Mouse (Mus musculus) lung, embryonic 15.5 days (tissue): ENCODE measurements around the gene Nr4a1. TPM values are rescaled to one million over a fixed set of nuclear protein-coding genes. Genes with fewer than 3 reads are reported as not detected.

Experiments used
- ATAC-seq: fragments of 200-750 bp; cut with Nextera tagmentation; 2 replicates; pipeline ENCODE4 v1.8.0; 2017; ENCODE audit warnings: moderate number of reproducible peaks, borderline replicate concordance; ENCODE audit not compliant: low FRiP score, low TSS enrichment; ENCODE audit errors: extremely low read depth
- H3K27ac ChIP-seq: fragments of 300-500 bp; sonication (generic); 2 replicates; pipeline ENCODE4 v1.5.1; 2015; ENCODE audit warnings: moderate library complexity, mild to moderate bottlenecking, inconsistent platforms
- H3K27me3 ChIP-seq: fragments of 300-500 bp; sonication (generic); 2 replicates; pipeline ENCODE4 v1.6.1; 2015; ENCODE audit warnings: inconsistent platforms
- H3K36me3 ChIP-seq: fragments of 300-500 bp; sonication (generic); 2 replicates; pipeline ENCODE4 v1.6.1; 2015; ENCODE audit warnings: inconsistent platforms
- H3K4me1 ChIP-seq: fragments of 300-500 bp; sonication (generic); 2 replicates; pipeline ENCODE4 v1.6.1; 2015; ENCODE audit warnings: inconsistent platforms
- H3K4me2 ChIP-seq: fragments of 300-500 bp; sonication (generic); 2 replicates; pipeline ENCODE4 v1.6.1; 2015; ENCODE audit warnings: inconsistent platforms, mild to moderate bottlenecking, moderate library complexity
- H3K4me3 ChIP-seq: fragments of 300-500 bp; sonication (generic); 2 replicates; pipeline ENCODE4 v1.5.1; 2015; ENCODE audit warnings: mild to moderate bottlenecking, inconsistent platforms
- H3K9ac ChIP-seq: fragments of 300-500 bp; sonication (generic); 2 replicates; pipeline ENCODE4 v1.6.1; 2015; ENCODE audit warnings: inconsistent platforms
- H3K9me3 ChIP-seq: fragments of 300-500 bp; sonication (generic); 2 replicates; pipeline ENCODE4 v1.6.1; 2016; ENCODE audit warnings: inconsistent platforms
- WGBS: fragments of 180-500 bp; shearing (Covaris S2); methylation state at CpG from one replicate; pipeline ENCODE4 v1.1.7; 2015; 5-methylcytosine and 5-hydroxymethylcytosine counted together
- polyA plus RNA-seq: library from polyadenylated mRNA; unstranded; fragments of >200 nt; fragmentation: Nextera tagmentation; extraction: Ambion mirVana; gene quantifications from 2 replicates; pipeline ENCODE4 v1.2.1, GENCODE M21; 2015

Gene Nr4a1
- polyA plus RNA-seq, 1 experiment from 2014 or later: 9.9 TPM

DNA sequence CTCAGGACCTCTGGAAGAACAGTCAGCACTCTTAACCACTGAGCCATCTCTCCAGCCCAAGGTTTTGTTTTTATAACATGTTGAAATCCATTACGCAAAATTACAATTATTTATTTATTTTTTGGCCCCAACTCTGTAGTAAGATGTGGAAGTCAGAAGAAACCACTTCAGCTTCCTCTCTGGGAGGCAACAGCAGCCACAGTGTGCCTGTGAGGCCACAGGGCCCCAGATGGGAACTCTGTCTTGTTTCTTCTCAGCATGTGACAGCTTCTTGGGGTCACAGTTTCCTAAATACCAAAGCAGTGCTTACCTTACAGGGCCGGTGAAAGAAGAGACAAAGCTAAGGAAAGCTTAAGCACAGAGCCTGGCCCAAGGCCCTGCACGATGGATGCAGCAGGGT is 10.1 kb upstream of the Nr4a1 start:
- Histone ChIP-seq H3K4me2 (no peak overlapping the region), H3K9me3 (no peaks in the 10 kb centered on the region), H3K36me3 (no peaks in the 10 kb centered on the region), H3K4me1 (peaks cover 37% of the 10 kb centered on the region), H3K4me3 (no peak overlapping the region), H3K27me3 (no peaks in the 10 kb centered on the region), H3K27ac (no peak overlapping the region), H3K9ac (no peak overlapping the region)
- no peak for ATAC-seq
- WGBS: 59% methylated on average over 3 of the region's 3 CpGs

DNA sequence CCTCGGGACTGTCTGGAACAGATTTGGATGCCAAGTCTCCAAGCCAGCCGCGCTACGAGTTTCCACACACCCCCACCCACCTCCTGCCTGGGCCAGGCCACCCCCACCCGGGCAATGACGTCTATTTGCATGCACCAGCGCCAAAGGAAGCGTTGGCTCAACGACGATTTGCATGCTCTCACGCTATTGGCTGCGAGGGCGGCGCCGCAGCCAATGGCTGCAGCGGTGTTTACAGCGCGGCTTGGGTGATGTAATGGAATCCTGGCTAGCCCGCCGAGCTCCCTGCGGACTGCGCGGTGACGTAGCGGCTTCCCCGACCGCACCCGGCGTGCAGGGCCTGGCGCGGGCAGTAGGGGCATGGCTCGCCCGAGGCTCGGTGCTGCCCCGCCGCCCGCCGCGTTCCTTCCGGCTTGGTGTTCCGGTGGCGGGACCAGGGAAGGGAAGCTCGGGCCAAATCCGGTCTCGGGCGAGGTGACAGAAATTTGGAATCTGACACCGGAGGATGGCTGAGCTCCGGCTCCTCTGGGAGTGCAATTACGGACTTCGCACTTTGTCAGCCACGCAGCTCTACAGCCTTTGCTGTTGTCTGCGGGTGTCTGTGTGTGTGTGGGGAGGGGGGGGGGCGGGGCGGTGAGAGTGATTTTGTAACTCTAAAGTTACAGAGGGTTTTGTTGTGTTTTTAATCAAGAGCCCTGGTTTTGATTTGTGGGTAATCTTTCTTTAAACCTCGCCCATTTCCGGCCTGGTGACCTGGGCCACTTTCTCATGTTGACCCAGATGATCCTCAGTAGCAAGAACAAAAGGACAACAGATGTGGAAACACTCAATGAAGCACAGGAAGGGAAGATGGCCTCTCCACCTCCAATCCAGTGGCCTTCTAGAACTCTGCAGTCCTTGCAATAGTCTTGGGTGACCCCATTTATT is 7.6 kb upstream of the Nr4a1 start:
- WGBS: 2% methylated on average over 56 of the region's 56 CpGs
- Histone ChIP-seq H3K36me3 (no peaks in the 10 kb centered on the region), H3K4me2 (peak overlapping the region; percentile 68), H3K4me1 (peaks cover 26% of the 10 kb centered on the region), H3K27ac (peak overlapping the region; percentile 92), H3K27me3 (no peaks in the 10 kb centered on the region), H3K9ac (peak overlapping the region; percentile 47), H3K4me3 (peak overlapping the region; percentile 44), H3K9me3 (no peaks in the 10 kb centered on the region)
- ATAC-seq: peak; percentile 97

DNA sequence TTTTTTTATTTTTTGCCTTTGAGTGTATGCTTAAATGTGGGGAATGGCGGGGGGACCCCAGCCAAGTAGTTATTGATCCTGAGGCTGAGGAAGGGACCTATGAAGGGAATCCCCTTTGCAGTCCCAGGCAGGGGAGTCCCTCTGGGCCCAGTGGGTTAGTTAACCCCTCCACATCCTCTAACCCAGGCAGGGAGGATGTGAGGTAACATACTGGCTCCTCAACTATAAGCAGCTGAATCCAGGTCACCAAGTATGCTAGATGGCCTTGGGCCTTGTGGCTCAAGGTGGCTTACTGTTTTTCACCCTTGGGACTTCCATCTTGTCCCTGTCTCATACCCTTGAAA is 6.9 kb upstream of the Nr4a1 start:
- 72% methylated on average over 1 of the region's 1 CpGs for WGBS
- no peaks in the 10 kb centered on the region for H3K27me3 ChIP-seq
- peak overlapping the region; percentile 68 for H3K4me2 ChIP-seq
- no peaks in the 10 kb centered on the region for H3K9me3 ChIP-seq
- no peak overlapping the region for H3K9ac ChIP-seq
- peak overlapping the region; percentile 92 for H3K27ac ChIP-seq
- H3K4me1 ChIP-seq: peaks cover 22% of the 10 kb centered on the region
- ATAC-seq: no peak
- H3K36me3 ChIP-seq: no peaks in the 10 kb centered on the region
- peak overlapping the region; percentile 44; the same call in 1 of the 2 replicates for H3K4me3 ChIP-seq

DNA sequence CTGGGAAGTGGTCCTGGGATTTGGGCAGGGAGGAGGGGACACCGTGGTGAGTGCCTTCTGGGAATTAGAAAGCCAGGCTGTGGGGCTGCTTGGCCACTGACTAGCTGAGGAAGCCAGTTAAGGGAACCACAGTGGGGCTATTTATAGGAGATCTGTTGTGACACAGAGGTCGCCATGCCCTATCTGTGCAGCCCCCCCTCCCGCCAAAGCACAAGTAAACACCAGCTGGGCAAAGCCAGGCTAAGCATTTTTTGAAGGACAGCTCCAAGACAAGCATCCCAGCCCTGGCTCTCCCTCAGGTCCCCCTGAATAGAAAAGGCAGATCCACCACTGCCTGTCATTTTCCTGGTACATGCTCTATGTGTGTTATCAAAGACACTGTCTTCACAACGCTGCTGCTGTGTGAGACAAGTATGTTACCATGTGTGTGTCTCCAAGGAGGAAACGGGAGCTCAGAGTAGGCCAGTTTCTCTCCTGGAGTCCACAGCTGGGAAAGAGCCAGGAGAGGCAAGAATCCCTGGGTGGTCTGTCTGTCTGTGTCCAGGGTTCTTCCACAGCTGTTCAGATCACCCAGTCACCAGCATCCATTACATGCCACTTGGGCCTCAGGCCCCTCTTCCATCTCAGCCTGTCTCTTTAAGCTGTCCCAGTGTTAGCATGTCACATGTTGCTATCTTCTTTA is 5.9 kb upstream of the Nr4a1 start:
- H3K4me1 ChIP-seq: peaks cover 22% of the 10 kb centered on the region
- H3K4me3 ChIP-seq: no peak overlapping the region
- H3K9me3 ChIP-seq: no peaks in the 10 kb centered on the region
- 39% methylated on average over 5 of the region's 5 CpGs for WGBS
- H3K9ac ChIP-seq: no peak overlapping the region
- H3K4me2 ChIP-seq: no peak overlapping the region
- H3K27me3 ChIP-seq: no peaks in the 10 kb centered on the region
- ATAC-seq: no peak
- peak overlapping the region; percentile 73 for H3K27ac ChIP-seq
- no peaks in the 10 kb centered on the region for H3K36me3 ChIP-seq

DNA sequence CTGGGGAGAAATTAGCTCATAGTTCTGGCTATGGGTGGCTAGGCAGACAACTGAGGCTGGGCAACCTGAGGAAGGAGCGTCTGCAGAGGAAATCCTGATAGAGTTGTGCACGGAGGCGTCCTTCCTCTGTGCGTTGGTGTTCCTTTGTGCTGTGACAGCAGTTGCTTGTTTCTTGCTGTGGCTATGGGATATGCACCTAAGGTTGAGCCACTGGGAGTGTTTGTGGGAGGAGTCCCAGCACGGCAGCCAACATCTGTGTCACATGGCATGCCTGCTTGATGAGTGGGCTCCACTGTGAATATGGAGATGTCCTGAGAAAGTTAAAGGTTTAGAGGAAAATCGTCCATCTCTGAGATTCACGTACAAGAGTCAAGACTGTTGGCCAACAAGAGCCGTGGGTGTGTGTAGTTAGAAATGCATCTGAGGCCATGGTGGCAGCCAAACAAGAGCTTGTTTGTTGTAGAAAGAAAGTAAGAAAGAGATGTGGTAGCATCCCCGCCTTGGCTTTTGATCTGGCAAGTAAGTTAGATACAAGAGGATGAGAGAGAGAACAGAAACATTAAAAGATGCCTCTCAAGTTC is 3.8 kb upstream of the Nr4a1 start:
- peaks cover 34% of the 10 kb centered on the region for H3K4me1 ChIP-seq
- no peaks in the 10 kb centered on the region for H3K36me3 ChIP-seq
- no peak overlapping the region for H3K27ac ChIP-seq
- 73% methylated on average over 9 of the region's 9 CpGs for WGBS
- H3K9me3 ChIP-seq: no peaks in the 10 kb centered on the region
- H3K4me2 ChIP-seq: no peak overlapping the region
- H3K4me3 ChIP-seq: no peak overlapping the region
- no peak overlapping the region for H3K9ac ChIP-seq
- ATAC-seq: no peak
- H3K27me3 ChIP-seq: no peaks in the 10 kb centered on the region

DNA sequence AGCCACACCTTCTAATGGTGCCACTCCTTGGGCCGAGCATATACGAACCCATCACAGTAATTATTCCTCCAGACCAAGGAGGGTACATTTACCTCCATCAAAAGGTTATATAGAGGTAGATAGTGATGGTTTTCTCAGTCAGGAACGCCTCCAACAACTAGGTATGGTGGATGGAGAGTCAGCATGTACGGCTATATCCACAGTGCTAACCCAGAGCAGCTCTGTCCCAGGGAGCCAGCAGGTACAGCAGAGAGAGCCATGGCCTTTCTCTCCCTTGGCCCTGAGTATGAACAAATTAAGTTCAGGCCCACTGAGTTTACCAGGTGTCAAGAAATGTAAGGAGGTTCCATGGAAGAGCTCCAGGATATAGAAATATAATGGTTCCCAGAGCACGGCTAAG is 2.1 kb upstream of the Nr4a1 start:
- Histone ChIP-seq H3K9ac (no peak overlapping the region), H3K36me3 (no peaks in the 10 kb centered on the region), H3K4me1 (peaks cover 27% of the 10 kb centered on the region), H3K4me2 (no peak overlapping the region), H3K4me3 (no peak overlapping the region), H3K27ac (no peak overlapping the region), H3K9me3 (no peaks in the 10 kb centered on the region), H3K27me3 (no peaks in the 10 kb centered on the region)
- WGBS: 82% methylated on average over 5 of the region's 5 CpGs
- ATAC-seq: no peak

DNA sequence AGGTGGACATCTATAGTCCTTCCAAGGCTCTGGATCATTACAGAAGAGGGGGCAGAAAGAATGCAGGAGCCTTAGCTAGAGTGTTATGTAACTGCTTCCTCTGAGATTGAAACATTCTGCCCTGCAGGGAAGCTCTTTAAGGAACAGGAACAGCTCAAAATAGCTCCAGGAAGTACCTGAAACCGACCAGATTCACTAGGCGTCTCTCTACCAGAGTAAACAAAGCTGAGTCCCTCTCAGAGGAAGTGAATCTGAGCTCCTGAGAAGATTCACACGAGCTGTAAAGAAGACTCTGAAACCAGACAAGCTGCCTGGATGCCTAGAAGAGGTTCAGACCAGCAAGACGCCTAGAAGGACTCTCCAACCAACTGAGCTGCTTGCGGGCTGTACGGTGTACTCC is 1.5 kb upstream of the Nr4a1 start:
- WGBS: 77% methylated on average over 6 of the region's 6 CpGs
- no peak for ATAC-seq
- no peak overlapping the region for H3K4me3 ChIP-seq
- no peak overlapping the region for H3K4me2 ChIP-seq
- no peak overlapping the region for H3K9ac ChIP-seq
- no peaks in the 10 kb centered on the region for H3K36me3 ChIP-seq
- H3K27ac ChIP-seq: no peak overlapping the region
- no peaks in the 10 kb centered on the region for H3K9me3 ChIP-seq
- H3K4me1 ChIP-seq: peaks cover 22% of the 10 kb centered on the region
- no peaks in the 10 kb centered on the region for H3K27me3 ChIP-seq

DNA sequence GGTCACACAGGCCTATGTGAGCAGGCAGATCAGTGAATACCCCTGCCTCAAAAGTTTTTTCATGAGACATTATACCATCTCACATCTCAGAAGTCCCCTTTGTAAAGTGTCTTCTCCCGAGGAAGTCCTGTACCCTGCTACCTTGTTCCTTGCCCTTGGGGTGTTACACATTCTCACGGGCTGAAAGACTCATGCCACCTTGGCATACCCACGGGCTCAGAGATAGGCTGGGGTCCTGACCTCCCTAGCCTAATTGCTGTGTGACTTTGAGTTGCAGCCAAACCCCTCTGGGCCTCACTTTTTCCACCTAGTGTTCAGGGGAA is 545 bp upstream of the Nr4a1 start:
- peak; percentile 11; the same call in 1 of the 2 replicates for ATAC-seq
- Histone ChIP-seq H3K36me3 (no peaks in the 10 kb centered on the region), H3K9ac (peak overlapping the region; percentile 72), H3K9me3 (no peaks in the 10 kb centered on the region), H3K4me2 (peak overlapping the region; percentile 94), H3K4me3 (peak overlapping the region; percentile 60), H3K4me1 (peaks cover 13% of the 10 kb centered on the region), H3K27me3 (no peaks in the 10 kb centered on the region), H3K27ac (peak overlapping the region; percentile 30; the same call in 1 of the 2 replicates)
- WGBS: 22% methylated on average over 3 of the region's 3 CpGs

DNA sequence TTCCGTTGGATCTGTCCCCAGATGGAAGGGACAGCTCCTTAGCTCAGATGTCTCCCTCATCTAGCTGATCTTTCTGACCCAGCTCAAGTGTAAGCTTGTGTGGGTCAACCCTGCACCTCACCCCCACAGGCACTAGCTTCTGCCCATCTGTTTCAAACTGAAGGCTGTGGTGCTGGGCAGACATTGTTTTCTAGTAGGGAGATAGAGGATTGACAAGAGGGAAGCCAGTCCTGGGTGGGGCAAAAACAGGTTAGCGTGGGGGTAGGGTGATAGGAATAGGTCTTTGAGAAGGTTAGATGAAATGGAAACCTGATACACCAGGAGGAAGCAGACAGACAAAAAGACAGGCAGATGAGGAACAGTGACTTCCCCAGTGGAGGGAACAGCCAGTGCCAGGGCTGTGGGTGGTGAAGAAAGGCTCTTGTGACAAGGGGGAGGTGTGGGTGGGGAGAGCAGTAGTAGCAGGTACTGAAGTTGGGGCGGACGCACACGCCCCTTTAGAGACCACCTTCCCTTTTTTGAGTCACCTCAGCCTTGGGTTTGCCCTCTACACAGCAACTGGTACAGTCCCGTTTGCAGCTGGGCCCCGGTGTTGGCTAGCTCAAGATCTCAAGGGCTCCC is 1.9 kb downstream of the Nr4a1 start:
- WGBS: 82% methylated on average over 7 of the region's 7 CpGs
- H3K9ac ChIP-seq: no peak overlapping the region
- H3K4me1 ChIP-seq: peaks cover 26% of the 10 kb centered on the region
- H3K27me3 ChIP-seq: no peaks in the 10 kb centered on the region
- H3K4me2 ChIP-seq: no peak overlapping the region
- H3K36me3 ChIP-seq: no peaks in the 10 kb centered on the region
- no peaks in the 10 kb centered on the region for H3K9me3 ChIP-seq
- ATAC-seq: no peak
- no peak overlapping the region for H3K27ac ChIP-seq
- H3K4me3 ChIP-seq: no peak overlapping the region

DNA sequence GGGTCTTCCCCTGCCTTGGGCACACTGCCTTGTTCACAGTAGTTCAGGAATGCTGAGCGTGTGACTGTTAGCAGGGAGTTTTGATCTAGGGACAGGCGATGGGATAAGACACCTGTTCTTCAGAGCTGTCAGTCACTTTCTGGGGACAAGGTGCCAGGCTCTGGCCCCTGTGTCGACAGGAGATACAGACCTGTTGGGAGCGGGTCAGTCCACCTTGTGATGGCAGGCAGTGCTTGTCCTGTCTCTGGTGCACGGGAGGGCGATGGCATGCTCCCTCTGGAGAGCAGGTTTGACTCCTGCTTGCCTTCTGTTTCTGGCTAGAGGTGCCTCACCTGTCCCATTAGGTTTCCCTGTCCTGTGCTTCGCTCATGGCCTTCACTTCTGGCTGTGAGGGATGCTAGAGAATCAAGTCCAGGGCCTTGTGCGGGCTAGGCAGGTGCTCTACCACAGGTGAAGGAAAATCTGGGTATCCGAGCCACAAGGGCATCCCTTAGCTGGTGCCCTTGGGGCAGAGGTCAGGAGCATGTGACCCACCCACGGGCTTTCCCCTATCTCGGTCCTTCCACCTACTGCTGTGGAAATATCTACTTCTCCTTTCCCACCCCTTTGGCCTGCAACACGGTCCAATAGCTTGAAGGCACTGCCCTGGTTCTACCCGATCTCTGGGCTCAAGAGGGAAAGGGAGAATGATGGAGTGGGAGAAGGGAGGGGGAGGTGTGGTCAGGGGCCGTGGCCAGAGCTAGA is 2.6 kb downstream of the Nr4a1 start:
- WGBS: 69% methylated on average over 14 of the region's 14 CpGs
- H3K9me3 ChIP-seq: no peaks in the 10 kb centered on the region
- no peaks in the 10 kb centered on the region for H3K27me3 ChIP-seq
- H3K4me1 ChIP-seq: peaks cover 33% of the 10 kb centered on the region
- ATAC-seq: no peak
- no peaks in the 10 kb centered on the region for H3K36me3 ChIP-seq
- no peak overlapping the region for H3K9ac ChIP-seq
- no peak overlapping the region for H3K27ac ChIP-seq
- no peak overlapping the region for H3K4me3 ChIP-seq
- H3K4me2 ChIP-seq: no peak overlapping the region

DNA sequence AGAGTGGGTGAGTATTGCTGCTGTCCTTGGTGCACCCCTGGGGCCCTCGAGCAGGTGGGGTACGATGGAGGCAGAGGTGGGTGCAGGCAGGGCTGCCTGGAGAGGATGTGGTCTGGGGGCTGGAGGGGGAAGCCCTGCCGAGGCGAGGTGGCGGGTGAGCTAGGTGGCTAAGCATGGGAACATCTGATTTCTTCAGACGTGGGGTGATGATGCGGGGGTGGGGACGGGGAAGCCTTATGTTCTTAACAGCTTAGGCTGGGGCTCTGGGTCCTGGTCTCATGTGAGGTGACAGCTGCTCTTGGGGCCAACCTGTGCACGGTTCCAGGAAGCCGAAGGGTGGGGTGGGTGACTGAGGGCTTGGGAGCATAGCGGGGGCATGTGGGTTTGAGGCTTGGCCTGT is 4.4 kb downstream of the Nr4a1 start:
- Histone ChIP-seq H3K4me2 (no peak overlapping the region), H3K9me3 (no peaks in the 10 kb centered on the region), H3K9ac (no peak overlapping the region), H3K4me3 (no peak overlapping the region), H3K27ac (no peak overlapping the region), H3K36me3 (no peaks in the 10 kb centered on the region), H3K27me3 (no peaks in the 10 kb centered on the region), H3K4me1 (peaks cover 46% of the 10 kb centered on the region)
- WGBS: 78% methylated on average over 11 of the region's 11 CpGs
- no peak for ATAC-seq
